Mouse (Mus musculus): ENCODE measurements around the gene Gnai2.
"Not testable (repeated sequence)": the region's sequence is repeated elsewhere in the genome, so short reads cannot be mapped to it uniquely, and the experiment has no call there.

Gene Gnai2

GRCm38 (mm10) chr9:107566041-107566709 lies 69.0 kb downstream of the Gnai2 start:
- DNase-seq: peak; percentile 84 to 85

DNA sequence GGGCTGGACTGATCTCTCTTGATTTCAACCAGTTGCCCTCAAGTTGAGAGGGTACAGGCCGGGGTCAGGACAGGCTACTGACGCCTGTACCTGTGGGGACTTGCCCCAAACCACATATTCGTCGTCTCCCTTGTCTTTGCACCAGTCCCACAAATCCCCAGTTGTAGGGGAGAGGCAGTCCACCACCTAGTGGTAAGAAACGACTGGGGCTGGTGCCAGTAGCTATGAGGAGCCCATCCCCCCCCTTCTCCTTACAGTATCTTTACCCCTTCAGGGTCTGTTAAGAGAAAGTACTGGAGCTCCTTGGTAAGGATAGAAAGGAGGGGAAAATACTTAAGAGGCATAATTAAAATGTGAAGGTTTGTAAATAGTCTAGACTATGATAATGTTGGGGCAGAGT lies 69.6 kb downstream of the Gnai2 start:
- not testable (repeated sequence) for DNase-seq

Data from B cell, adult 2 months (primary cell).